Mouse (Mus musculus) cerebellum, adult 2 months (tissue): ENCODE data around the gene Gmppa.

Source experiments
- CTCF ChIP-seq: fragments of 200-500 bp; IDR thresholded peaks from 2 replicates; pipeline ENCODE4 v1.5.1; 2011; ENCODE audit warnings: low read depth, mild to moderate bottlenecking, control low read depth, low read length, moderate library complexity, borderline replicate concordance; ENCODE audit not compliant: insufficient read depth
- POLR2A ChIP-seq: fragments of 200-500 bp; IDR thresholded peaks from 2 replicates; pipeline ENCODE4 v1.6.1; 2011; ENCODE audit warnings: low read length, control low read depth, borderline replicate concordance; ENCODE audit not compliant: insufficient read depth

DNA sequence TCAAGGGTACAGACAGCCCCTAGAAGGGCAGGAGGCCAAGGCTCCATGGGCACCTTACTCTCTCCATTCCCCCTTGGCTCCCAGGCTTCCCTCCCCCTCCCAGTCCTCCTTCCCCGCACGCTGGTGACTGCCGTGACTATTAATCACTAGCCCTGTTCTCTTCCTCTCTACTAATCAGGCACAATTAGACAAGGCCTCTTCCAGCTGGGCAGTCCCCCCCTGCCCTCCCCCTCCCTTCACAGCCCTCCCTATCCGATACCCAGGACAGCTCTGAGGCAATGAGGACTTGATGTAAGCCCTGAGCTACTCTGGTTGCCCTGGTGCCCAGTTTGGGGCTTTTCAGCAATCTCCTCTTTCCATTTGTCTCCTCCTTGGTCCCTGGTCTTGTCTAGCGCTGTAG, 20.2 kb downstream of the Gmppa start:
- TF ChIP-seq CTCF (no peak), POLR2A (no peak)
